Mouse (Mus musculus) left cerebral cortex, postnatal 14 days (tissue): ENCODE measurements at regions not wholly inside any gene's neighbourhood (a gene's known extent, or its start where the extent isn't known, plus 50 kb on each side); places are given as distances from the start of the nearest gene placed in this dataset.

ENCODE experiments used
- DNase-seq, 2 experiments: peaks; one replicate each; pipeline ENCODE4 v3.0.0; 2021 to 2022; ENCODE audit warnings: low spot score in 2 of 2, mixed read lengths in 1 of 2
- intact Hi-C: fragments of 180-260 bp; cut with DNase I; formaldehyde crosslinking; loops from one replicate; pipeline ENCODE4 v1.15.1; 2025

DNA sequence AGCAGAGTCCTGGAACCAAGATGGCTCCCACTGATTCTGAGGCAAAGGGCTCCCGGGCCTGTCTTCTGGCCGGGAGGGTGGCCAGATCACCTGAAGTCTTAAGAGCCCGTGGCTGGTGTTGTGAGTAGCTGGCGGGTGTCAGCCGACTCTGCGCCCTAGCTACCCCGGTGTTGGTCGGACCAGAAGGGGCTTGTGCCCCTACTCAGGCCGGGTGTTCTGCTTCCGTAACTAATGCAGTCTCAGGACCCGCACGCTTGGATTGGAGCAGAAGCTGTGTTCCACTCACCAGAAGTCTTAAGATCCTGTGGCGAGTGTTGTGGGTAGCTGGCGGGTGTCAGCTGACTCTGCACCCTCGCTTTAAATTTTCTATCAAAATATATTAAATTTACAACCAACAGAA lies 1285.3 kb upstream of the Cdh9 start:
- no peak for DNase-seq
- intact Hi-C loops: no loop called here

DNA sequence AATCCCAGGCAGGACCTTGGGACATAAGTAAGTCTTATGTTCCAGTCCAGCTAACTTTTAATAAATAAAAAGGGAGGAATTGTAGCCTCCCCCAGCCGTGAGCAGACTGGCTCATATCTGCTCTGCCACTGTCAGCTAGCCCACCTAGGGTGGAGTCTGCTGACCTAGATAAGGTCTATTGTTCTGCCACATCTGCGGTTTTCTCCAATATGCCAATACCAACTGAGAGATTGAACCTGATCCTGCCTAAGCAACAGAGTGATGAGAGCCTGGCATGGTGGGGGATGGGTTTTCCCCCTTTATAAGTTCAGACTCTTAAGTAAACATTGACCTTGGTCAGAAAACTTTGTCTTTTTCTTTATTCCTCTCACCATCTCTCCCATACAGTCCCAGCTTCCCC lies 1250.9 kb upstream of the Cdh9 start:
- intact Hi-C loops: no loop called here
- DNase-seq: no peak

DNA sequence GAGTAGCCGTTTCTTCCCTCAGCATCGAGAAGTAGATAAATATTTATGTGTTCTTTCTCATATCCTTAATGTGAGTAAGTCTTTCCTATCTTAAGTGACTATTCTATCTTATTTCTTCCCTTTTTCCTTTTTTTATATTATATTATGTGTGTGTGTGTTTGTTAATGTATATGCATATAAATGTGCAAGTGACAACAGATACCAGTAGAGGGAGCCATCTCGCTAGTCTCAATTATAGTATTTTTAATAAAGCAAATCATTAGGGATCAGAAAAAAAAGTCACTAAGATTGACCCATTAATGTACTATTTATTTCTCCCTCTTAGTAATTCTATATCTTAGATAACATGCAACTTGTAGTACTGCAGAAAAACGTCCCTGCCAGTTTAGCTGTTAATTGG lies 1228.3 kb upstream of the Cdh9 start:
- intact Hi-C loops: no loop called here
- no peak for DNase-seq

DNA sequence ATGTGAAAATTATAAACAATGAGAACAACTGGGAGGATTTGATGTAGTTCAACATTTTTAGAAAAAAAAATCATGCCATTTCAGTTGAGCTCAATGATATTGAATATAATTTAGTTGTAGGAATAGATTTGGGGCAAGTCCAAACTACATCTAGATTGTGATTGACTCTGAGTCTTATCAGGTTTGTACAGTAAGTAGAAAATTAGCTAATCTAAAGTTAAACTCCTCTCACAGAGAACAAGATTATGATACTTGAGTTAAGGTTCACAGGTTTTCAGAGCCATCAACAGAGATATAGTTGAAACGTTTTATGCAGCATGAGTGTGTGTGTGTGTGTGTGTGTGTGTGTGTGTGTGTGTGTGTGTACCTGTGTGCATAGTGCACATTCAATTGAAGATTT lies 1189.6 kb upstream of the Cdh9 start:
- DNase-seq: no peak
- intact Hi-C loops: no loop called here

DNA sequence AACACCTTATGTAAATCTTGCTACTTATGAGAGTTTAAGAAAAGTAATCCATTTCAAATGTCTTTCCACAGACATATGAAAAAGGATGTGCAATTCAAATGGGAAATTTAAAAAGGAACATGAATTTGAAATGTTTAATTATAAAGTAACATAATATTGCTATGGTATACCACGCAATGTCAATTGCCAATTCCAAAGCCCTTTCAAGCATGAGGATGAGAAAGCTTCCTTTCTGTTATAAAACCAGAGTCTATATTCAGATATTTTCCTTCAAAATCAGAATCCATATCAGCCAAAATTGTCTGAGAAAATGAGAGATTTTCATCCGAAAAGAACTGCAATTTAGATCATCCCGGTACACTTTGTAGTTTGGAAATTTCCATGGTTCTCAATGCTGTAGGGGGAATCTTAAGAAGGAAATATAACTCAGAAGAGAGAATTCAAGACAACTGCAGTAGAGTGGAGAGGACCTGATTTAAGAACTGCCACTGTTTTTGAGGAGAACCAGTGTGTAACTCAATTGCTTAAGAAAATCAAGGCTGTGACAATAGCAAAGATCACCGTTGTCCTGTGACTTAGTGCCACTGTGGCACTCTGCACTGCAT lies 1169.3 kb upstream of the Cdh9 start:
- intact Hi-C loops: no loop called here
- peak in 1 of 2 experiments; percentile 1 for DNase-seq

DNA sequence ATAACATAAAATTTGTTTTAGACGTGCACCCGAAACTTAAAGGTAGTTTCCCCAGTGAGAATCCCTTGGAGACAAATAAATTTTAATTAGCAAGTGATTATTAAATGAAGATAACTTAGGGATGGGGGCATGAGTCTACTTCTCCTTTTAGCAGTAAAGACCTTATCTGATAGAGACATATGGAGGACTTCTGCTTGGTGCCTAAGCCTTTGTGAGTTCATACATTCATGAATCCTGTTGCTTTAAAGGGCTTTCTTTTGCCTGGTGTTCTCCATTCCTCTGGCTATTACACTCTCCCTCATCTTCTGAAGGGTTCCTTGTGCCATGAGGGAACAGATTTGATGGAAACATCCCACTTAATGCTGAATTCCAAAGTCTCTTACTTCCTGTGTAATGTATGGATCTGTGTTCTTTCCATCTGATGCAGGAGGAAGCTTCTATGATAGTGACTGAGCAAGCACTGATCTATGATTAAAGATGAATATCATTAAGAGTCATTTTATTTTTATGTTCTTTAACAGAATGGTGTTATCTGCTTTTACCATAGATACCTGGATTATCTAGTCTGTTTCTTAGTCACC lies 1146.2 kb upstream of the Cdh9 start:
- DNase-seq: no peak
- intact Hi-C loops: no loop called here

DNA sequence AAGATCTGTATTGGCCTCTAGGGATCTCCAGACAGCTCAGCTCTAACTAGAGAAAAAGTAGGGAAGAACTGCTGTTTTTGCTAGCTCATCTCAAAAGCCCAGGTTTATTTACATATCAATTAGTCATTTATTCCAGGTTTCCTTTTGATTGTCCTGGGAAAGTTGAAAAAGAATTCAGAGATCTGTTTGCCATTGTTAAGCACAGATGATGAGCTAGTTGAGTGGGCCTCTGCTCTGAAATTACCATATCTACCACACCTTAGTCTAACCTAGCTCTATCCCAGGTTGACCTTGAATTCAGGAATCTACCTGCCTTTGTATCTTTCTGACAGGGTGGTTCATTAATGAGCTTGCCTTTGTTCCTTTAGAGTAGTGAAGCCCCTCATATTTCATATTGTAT lies 1110.6 kb upstream of the Cdh9 start:
- intact Hi-C loops: no loop called here
- DNase-seq: no peak

DNA sequence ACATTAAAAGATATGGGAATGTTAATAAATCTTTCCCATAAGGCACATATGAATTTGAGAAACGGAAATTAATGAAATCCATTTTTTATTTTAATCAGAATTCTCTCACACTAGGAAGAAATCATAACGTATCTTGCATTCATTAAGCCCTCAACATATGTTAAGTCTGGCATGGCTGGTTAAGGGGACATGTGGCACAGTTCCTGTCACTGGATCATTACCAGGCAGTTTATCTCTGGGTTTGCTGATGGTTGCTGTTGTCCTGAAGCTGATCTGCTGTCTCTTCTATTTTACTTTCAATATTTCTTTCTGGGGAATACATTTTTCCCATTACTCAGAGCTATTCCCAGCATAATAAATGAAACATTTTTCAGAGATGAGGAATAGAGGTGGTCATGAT lies 1099.3 kb upstream of the Cdh9 start:
- no peak for DNase-seq
- intact Hi-C loops: no loop called here

DNA sequence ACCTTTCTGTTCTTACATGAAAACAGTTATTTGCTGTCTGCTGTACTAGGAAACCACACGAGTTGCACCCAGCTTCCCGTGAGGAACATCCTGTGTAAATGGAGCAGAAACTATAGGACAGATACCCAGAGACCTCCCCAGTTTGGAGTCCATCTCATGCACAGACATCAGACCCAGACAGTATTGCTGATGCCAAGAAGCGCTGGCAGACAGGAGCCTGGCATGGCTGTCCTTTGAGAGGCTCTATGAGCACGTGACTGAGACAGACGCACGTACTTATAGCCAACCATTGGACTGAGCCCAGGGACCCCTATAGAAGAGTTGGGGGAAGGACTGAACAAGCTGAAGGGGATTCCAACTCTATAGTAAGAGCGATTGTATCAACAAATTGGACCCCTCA lies 1098.3 kb upstream of the Cdh9 start:
- intact Hi-C loops: no loop called here

DNA sequence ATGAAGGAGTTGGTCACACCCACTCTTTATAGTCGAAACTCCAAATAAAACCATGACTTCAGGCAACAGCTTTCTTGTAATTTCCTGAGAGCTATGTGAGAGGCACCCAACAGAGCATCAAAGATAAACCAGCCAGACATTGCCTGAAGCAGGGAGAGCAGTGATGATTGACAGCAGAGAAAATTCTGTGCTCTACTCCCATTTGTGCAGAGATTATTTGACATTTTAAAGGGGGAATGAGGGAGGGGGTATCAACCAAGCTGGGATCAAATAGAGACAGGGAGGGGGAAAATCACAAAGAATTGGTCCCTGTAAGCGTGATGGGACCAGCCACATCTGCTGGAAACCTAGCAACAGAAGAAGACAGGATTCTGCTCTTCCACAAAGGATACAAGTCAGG lies 1091.4 kb upstream of the Cdh9 start:
- no peak for DNase-seq

More for the DNA sequence above, 1098.3 kb upstream of the Cdh9 start:
- no peak for DNase-seq

DNA sequence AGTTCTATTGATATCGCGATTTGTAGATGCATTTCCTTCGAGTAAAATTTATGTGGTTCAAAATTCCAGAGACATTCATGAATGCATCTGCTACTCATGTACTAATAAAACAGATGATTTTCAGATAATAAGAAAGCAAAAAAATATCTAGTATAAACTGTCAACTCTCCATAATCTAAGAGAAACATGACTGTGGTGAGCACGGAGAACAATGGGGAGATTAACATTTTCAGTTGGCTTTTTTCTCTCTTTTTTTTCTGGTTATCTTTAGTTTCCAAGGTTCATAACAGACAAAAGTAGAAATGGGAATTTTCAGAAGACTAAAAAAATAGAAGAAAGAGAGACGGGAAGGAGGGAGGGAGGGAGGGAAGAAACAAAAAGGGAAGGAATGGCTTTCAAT lies 1079.8 kb upstream of the Cdh9 start:
- intact Hi-C loops: no loop called here
- DNase-seq: no peak

More for the DNA sequence above, 1091.4 kb upstream of the Cdh9 start:
- intact Hi-C loops: no loop called here

DNA sequence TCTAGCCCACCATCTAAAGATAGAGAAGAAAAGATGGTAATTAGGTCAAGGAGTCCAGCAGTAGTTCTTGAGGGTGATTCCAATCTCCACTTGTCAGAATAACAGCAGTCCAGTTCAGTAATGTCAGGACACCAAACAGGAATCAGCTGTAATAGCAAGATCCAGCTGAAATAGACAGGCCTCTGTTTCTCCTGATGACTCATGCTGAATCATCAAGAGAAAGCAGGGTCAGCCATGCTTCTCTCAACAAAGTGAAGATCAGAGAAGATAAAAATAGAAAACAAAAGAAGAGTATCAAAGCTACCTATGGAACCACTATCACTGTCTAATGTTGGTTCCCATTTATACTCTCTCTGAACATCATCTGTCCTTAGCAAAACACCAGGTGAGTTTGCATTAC lies 1061.8 kb upstream of the Cdh9 start:
- no peak for DNase-seq
- intact Hi-C loops: no loop called here

DNA sequence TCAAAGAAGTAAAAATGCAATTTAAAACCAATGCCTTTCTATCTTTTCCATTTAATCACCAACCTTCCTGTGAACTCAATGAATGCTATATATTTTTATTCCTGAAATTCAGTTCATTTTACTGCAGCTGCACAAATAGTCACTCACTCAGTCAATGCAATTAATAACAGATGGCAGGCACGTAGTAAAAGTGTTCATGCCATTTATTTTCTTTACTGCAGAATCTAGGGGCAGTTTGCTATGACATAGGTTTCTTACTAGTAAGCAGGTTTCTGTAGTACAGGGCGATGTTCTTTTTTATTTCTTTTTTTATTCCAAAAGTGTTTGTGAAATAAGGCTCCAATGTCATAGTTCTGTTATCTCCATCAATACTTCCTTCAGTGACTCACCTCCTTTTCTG lies 1035.8 kb upstream of the Cdh9 start:
- DNase-seq: no peak

DNA sequence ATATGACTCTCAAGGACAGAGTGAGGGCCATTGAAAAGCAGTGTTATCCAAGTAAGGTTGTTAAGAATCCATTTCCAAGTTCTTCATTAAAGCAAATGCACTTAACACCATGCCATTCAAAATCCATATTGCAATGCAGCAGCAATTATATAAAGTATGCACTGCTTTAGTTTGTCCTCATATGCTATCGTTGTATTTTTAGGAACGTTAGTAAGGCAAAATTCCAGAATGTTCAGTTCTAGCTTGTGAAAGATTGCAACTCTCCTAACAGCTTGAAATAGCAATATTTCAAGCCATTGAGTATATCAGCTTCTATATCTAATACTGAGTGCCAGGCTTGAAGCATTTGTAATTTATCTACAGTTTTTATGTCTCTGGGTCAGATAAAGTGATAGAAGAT lies 1011.9 kb upstream of the Cdh9 start:
- peak in 1 of 2 experiments; percentile 37 for DNase-seq
- intact Hi-C loops: no loop called here

More for the DNA sequence above, 1035.8 kb upstream of the Cdh9 start:
- intact Hi-C loops: no loop called here

DNA sequence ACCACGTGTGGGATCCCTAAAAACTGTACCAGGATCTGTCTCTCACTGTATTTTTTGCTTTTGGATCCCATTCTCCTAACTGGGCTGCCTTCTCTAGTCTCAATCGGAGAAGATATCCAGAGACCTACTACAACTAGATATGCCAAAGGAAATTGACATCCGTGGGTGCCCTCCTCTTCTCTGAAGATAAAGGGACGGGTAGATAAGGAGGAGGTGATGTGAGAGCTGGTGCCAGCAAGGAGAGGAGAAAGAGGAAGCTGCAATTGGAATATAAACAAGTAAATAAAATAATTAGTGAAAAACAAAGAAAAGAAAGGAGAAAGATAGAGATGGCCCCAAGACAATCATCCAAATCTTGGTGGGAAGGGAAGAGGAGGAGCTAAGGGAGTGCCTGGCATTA lies 986.6 kb upstream of the Cdh9 start:
- intact Hi-C loops: no loop called here
- DNase-seq: no peak

DNA sequence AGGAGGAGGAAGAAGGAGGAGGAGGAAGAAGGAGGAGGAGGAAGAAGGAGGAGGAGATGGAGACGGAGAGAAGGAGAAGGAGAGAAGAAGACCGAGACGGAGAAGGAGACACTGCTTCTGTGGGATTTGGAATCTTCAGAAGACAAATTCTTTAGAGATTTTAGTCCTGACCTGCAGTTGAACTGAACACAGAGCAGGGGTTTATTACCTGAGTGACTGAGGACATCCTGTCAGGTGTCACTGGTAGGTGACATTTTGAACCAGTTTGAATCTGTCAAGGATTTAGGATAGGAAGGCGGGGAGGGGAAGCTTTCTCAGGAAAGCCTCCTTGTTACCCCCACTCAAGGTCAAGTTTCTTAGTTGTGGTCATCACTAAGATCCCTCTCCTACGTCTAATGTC lies 985.5 kb upstream of the Cdh9 start:
- intact Hi-C loops: no loop called here

More for the DNA sequence above, 985.5 kb upstream of the Cdh9 start:
- no peak for DNase-seq
